Comparison of ENCODE assay signal across 23 mouse cellular contexts in genomic region chr14:67623841-67624480, GRCm38 (mm10).
"Had no signal": no experiment of that assay in that cellular context is flagged by ENCODE, and none has a peak within 500 bp of the region (broad histone marks: within the 10 kb centered on the region; RNA-seq: fewer than 3 reads in every experiment).

No protein-coding gene starts in this region.

- H3K36me3 ChIP-seq: heart, embryonic 13.5 days; heart, embryonic 15.5 days; hindbrain, embryonic 13.5 days; hindbrain, embryonic 15.5 days; limb, embryonic 10.5 days; limb, embryonic 12.5 days; liver, embryonic 13.5 days; liver, embryonic 15.5 days had no signal

- H3K27ac ChIP-seq: heart, embryonic 13.5 days; heart, embryonic 15.5 days; hindbrain, embryonic 13.5 days; hindbrain, embryonic 15.5 days; hindbrain, postnatal 0 days; layer of hippocampus, adult 2 months; left cerebral cortex, adult 2 months; limb, embryonic 10.5 days; limb, embryonic 12.5 days; liver, embryonic 13.5 days; liver, embryonic 15.5 days had no signal

- H3K27me3 ChIP-seq: heart, embryonic 13.5 days; heart, embryonic 15.5 days; hindbrain, embryonic 15.5 days; liver, embryonic 13.5 days had no signal

- H3K9ac ChIP-seq: heart, embryonic 13.5 days; heart, embryonic 15.5 days; hindbrain, embryonic 13.5 days; hindbrain, embryonic 15.5 days; limb, embryonic 12.5 days; liver, embryonic 13.5 days; liver, embryonic 15.5 days had no signal

- ATAC-seq: hindbrain, postnatal 0 days; intestine, embryonic 16.5 days had no signal

- DNase-seq: gastrocnemius, postnatal 14 days; gastrocnemius, postnatal 36 days; heart, postnatal 14 days; kidney, adult 11 months; kidney, adult 8-10 months; kidney, postnatal 10 days; kidney, postnatal 25 days; kidney, postnatal 4 days; liver; liver, embryonic 13.5 days had no signal

- H3K4me3 ChIP-seq: heart, embryonic 13.5 days; heart, embryonic 15.5 days; hindbrain, embryonic 13.5 days; hindbrain, embryonic 15.5 days; layer of hippocampus, adult 2 months; left cerebral cortex, adult 2 months; limb, embryonic 10.5 days; limb, embryonic 12.5 days; liver, embryonic 13.5 days; liver, embryonic 15.5 days had no signal

- H3K4me1 ChIP-seq: hindbrain, embryonic 13.5 days; limb, embryonic 12.5 days; liver, embryonic 13.5 days; liver, embryonic 15.5 days had no signal

- H3K9me3 ChIP-seq: heart, embryonic 13.5 days; heart, embryonic 15.5 days; hindbrain, embryonic 13.5 days; hindbrain, embryonic 15.5 days; limb, embryonic 10.5 days; limb, embryonic 12.5 days; liver, embryonic 13.5 days; liver, embryonic 15.5 days had no signal

- H3K4me2 ChIP-seq: heart, embryonic 11.5 days; heart, embryonic 13.5 days; heart, embryonic 15.5 days; hindbrain, embryonic 13.5 days; hindbrain, embryonic 15.5 days; limb, embryonic 12.5 days; liver, embryonic 11.5 days; liver, embryonic 13.5 days; liver, embryonic 15.5 days had no signal
